Mouse (Mus musculus) induced T-regulatory cell, adult 2 months (primary cell): ENCODE results near the gene Rnf216.
A peak's percentile ranks its signal among the peaks of the same experiment; 100 is the strongest.

Source experiments
- DNase-seq: peaks from one replicate; pipeline ENCODE4 v3.0.0-alpha.2; 2012; ENCODE audit warnings: low read depth

Gene Rnf216

GRCm38 (mm10) chr5:143101626-143102025 lies 11.2 kb downstream of the Rnf216 start:
- DNase-seq: no peak

- no peak for DNase-seq
Observed at GRCm38 (mm10) chr5:143095256-143095655, 17.5 kb downstream of the Rnf216 start.

- DNase-seq: no peak
Observed at GRCm38 (mm10) chr5:143092891-143093290, 19.9 kb downstream of the Rnf216 start.

- peak; percentile 60 for DNase-seq
Observed at GRCm38 (mm10) chr5:143084898-143085297, 27.9 kb downstream of the Rnf216 start.

- DNase-seq: no peak
Observed at GRCm38 (mm10) chr5:143079806-143080205, 33.0 kb downstream of the Rnf216 start.

- DNase-seq: no peak
Observed at GRCm38 (mm10) chr5:143076603-143077143, 36.1 kb downstream of the Rnf216 start.

- DNase-seq: no peak
Observed at GRCm38 (mm10) chr5:143075987-143076386, 36.8 kb downstream of the Rnf216 start.

- DNase-seq: no peak
Observed at GRCm38 (mm10) chr5:143069048-143069447, 43.7 kb downstream of the Rnf216 start.

- DNase-seq: no peak
Observed at GRCm38 (mm10) chr5:143068382-143068781, 44.4 kb downstream of the Rnf216 start.

- peak; percentile 87 for DNase-seq
Observed at GRCm38 (mm10) chr5:143066551-143066958, 46.2 kb downstream of the Rnf216 start.

- no peak for DNase-seq
Observed at GRCm38 (mm10) chr5:143066096-143066495, 46.7 kb downstream of the Rnf216 start.

GRCm38 (mm10) chr5:143065230-143065629 lies 47.6 kb downstream of the Rnf216 start:
- no peak for DNase-seq

GRCm38 (mm10) chr5:143062251-143062650 lies 50.5 kb downstream of the Rnf216 start:
- no peak for DNase-seq

GRCm38 (mm10) chr5:143061511-143061910 lies 51.3 kb downstream of the Rnf216 start:
- no peak for DNase-seq

- no peak for DNase-seq
Observed at GRCm38 (mm10) chr5:143060774-143061385, 51.9 kb downstream of the Rnf216 start.

- no peak for DNase-seq
Observed at GRCm38 (mm10) chr5:143059958-143060357, 52.8 kb downstream of the Rnf216 start.

- DNase-seq: no peak
Observed at GRCm38 (mm10) chr5:143059182-143059581, 53.6 kb downstream of the Rnf216 start.

GRCm38 (mm10) chr5:143058675-143059074 lies 54.1 kb downstream of the Rnf216 start:
- DNase-seq: no peak

GRCm38 (mm10) chr5:143058208-143058607 lies 54.6 kb downstream of the Rnf216 start:
- DNase-seq: no peak

- no peak for DNase-seq
Observed at GRCm38 (mm10) chr5:143057753-143058152, 55.0 kb downstream of the Rnf216 start.

GRCm38 (mm10) chr5:143056191-143056880 lies 56.5 kb downstream of the Rnf216 start:
- DNase-seq: no peak

GRCm38 (mm10) chr5:143055501-143056125 lies 57.2 kb downstream of the Rnf216 start:
- peak; percentile 53 for DNase-seq

- no peak for DNase-seq
Observed at GRCm38 (mm10) chr5:143054703-143055102, 58.1 kb downstream of the Rnf216 start.
